Mouse (Mus musculus) common myeloid progenitor, adult 5-6 weeks (primary cell): ENCODE results near the gene Mecr. TPM values are rescaled to one million over a fixed set of nuclear protein-coding genes. Genes with fewer than 3 reads are reported as not detected.

ENCODE experiments used
- ATAC-seq: replicated peaks from 2 replicates; pipeline ENCODE4 v1.8.0; 2016; ENCODE audit warnings: low read depth, mild to moderate bottlenecking, moderate TSS enrichment, inconsistent platforms; ENCODE audit not compliant: poor library complexity, severe bottlenecking
- total RNA-seq: library from RNA; stranded (forward); fragments of 200-1000, 187-1606 nt; gene quantifications from 2 replicates; pipeline ENCODE4 v1.2.3, GENCODE M21; 2017

Mecr gene
- total RNA-seq, 1 experiment from 2014 or later, result 26.5 TPM

DNA sequence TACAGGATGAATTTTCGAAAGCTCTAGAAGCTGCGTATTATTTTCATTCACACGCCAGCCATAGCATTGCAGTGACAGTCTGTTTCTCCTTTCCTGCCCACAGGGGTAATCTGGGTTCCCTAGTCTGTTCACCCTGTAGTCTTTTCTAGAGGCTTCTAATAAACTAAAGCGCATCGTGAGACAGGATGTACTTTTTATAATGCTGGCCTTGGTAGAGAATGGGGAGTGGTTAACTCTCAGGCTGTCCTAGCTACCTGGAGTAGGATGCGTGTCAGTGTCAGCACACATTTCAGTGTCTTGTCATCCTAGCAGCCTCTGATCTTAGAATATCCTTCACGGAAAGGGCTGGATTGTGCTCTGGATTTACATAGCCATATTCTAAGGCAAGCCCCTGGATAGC is 38.0 kb downstream of the Mecr start:
- ATAC-seq, result no peak

- no peak for ATAC-seq
Measured at GRCm38 (mm10) chr4:131883571-131883970, 40.3 kb downstream of the Mecr start.

DNA sequence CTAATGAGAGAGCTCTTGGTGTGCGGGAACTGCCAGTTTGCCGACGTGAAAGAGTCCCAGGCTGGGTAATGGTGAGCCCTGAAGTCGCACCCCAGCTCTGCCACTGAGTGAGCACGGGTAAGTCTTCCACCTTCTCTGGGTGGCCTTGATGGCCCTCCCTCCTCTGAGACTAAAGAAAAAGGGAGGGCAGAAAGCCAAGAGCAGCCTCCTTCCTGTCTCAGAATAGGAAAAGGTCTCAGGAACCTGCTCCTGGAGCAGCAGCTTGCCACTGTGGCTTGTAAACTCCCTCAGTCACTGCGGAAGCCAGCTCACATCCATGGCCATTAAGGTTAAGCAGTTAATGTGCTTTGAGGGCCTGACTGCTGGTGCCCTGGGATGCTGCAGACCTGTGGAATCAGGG is 42.1 kb downstream of the Mecr start:
- no peak for ATAC-seq

DNA sequence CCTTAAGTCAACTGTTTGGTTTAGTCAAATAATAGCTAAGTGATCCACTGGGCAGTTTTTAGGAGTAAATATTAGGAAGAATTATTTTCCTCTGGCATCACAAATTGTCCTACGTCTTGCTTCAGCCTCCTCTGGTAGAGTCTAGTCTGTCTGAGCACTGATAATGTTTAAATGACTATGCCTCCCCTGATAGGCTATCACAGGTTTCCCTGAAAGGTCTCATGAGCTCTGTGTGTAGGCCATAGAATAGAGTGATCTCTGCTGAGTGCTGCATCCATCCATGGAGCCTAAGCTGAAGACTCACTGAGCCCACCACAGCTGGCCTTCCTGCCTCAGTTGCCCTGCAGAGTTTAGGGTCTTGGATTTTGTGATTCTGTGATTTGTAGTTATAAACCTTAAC is 45.3 kb downstream of the Mecr start:
- ATAC-seq, result no peak

DNA sequence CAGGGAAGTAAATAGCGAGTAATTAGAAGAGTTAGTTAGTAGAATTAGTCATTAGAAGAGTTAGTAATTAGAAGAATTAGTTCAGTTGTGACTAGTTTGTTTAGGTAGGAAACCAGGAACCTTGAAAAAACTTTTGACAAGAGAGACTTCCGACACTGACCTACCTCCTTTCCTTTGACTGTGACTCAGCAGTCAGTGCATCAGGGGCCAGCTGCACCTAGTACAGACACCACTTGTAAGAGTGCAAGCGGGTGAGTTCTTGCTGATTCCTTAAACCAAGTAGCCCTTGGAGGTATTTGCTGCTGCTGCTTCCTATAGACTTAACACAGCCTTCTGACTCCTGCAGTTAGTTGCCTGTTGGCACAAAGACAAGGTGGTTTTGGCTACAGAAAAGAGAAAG is 47.4 kb downstream of the Mecr start:
- ATAC-seq, result peak; percentile 77

GRCm38 (mm10) chr4:131897109-131897508 is 53.8 kb downstream of the Mecr start:
- no peak for ATAC-seq

GRCm38 (mm10) chr4:131897787-131898186 is 54.5 kb downstream of the Mecr start:
- ATAC-seq, result no peak

GRCm38 (mm10) chr4:131898503-131899179 is 55.4 kb downstream of the Mecr start:
- ATAC-seq, result no peak

- no peak for ATAC-seq
Measured at GRCm38 (mm10) chr4:131899180-131899554, 55.9 kb downstream of the Mecr start.

DNA sequence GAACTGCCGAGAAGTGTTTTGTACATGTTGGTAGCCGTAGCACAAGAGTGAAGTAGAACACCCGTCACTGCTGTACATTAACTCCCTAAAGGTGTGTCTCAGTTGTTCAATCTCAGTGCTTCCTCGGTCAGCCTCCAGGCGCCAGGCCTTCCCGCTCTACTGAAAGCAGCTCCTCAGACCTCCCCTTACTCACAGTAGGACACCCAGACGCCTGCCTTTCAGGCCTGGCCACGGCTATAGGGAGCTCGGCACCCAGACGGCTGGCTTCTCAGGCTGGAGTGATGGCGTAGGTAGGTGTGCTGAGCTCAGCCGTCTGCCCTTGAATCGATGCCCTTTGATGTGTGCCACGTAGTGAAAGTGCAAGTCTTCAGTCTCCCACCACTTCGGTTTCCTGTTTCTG is 57.8 kb downstream of the Mecr start:
- no peak for ATAC-seq

- peak; percentile 73 for ATAC-seq
Measured at GRCm38 (mm10) chr4:131904478-131904877, 61.2 kb downstream of the Mecr start.

DNA sequence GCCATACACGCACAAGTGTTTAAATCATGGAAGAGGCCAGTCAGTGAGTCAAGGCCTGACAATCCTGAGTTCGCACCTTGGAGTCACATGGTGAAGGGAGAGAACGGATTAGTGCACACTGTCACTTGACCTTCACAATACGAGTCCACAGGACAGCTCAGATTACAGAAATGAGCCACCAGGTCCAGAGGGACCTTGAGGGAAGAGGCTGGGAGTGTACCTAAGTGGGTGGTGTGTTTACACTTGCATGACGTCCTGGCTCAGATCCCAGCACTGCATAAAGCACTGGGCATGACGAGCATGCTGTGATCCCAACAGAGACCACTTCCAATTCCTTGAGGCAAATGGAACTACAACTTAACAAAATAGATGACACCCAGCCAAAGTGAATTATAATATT is 63.2 kb downstream of the Mecr start:
- ATAC-seq, result no peak

DNA sequence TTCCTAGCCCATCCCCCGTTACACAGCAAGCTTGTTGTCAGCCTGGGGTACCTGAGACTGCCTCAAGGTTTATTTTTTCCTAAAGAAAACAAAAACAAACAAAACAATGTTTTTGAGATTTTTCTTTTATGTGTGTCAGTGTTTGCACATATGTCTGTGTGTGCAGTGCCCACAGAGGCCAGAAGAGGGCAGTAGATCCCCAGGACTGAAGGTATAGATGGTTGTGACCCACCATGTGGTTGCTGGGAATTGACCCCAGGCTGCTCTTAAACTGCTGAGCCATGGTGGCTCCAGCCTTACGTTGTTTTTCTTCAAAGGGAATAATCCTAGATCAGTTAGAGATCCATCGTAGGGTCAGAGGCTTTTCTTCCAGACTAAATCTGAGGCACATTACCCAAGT is 64.6 kb downstream of the Mecr start:
- no peak for ATAC-seq

DNA sequence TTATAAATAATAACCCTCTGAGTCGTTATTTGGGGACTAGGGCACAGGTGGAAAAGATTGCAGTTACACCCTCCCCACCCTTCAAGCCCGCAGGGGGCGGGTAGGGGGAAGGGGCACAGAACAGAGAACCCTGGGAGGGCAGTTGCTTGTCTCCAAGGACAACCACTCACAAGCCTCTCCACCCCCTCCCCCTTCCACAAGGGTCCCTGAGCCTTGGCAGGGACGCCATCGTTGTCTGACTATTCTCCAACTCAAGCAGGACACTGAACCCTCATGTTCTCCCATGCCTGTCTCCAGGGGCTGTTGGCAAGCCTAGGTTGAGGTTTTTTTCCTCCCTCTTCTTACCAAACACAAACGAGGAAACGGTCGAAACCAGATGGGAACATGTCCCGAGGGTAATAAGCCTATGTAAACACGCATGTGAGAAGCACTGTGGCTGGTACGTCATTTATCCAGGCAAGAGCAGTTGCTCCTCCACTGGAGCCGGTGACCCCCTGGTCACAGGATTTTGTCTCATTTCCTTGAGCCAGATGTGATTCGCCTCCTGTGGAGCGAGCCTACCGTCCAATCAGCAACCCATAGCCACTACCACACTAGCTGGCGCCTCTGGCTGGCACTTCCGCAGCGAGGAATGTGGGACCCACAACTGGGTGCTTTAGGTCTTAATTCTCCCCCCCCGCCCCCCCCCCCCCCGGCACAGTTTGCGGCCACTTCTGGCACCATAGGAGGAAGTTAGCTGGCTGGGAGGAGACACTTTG is 67.1 kb downstream of the Mecr start:
- peak; percentile 69 for ATAC-seq

DNA sequence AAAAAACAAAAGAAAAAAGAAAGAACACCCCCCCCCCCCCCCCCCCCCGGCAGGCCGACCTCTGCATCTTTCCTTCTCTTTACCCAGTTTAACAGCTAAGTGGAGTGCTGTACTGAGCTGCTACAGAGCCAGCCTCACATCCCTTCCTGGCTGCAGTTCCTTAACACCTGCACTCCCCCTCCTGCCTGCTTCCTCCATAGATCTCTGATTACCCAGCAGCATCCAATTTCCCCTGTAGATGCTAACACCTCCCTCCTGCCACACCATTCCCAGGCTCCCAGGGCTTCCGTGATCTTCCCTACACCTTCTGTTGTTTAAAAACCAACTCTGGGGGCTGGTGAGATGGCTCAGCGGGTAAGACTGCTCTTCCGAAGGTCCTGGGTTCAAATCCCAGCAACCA is 68.3 kb downstream of the Mecr start:
- ATAC-seq, result no peak

GRCm38 (mm10) chr4:131913526-131913925 is 70.3 kb downstream of the Mecr start:
- no peak for ATAC-seq

- ATAC-seq, result no peak
Measured at GRCm38 (mm10) chr4:131914046-131914643, 70.9 kb downstream of the Mecr start.

- ATAC-seq, result no peak
Measured at GRCm38 (mm10) chr4:131914891-131915469, 71.7 kb downstream of the Mecr start.

DNA sequence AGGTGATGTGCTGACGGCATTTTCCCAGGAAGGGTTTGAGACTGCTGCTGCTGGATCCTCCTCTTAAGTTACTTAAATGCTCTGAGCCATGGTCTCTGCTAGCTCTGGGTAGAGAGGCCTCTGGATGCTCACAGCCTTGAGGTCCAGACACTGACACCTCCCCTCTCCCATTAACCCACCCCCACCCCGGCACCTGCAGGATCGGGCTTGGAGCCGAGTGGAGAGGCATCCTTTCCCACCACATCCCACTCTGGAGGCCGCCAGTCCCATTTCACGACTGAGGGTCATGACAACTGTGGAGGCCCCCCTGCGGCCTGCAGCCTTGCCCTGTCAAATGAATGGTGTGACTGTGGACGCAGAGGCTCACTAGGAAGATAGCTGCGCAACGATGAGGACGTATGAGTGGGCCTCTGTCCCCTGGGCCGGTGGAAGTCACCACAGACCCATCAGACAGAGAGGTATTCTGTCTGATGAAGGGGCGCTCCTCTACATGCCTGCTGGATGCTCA is 72.6 kb downstream of the Mecr start:
- ATAC-seq, result no peak

- ATAC-seq, result peak; percentile 73
Measured at GRCm38 (mm10) chr4:131916425-131916824, 73.2 kb downstream of the Mecr start.

- ATAC-seq, result no peak
Measured at GRCm38 (mm10) chr4:131917010-131917555, 73.8 kb downstream of the Mecr start.
